Mouse (Mus musculus) erythroblast, embryonic 14.5 days (primary cell): Measurements from ENCODE around the gene Large1. TPM values are rescaled to one million over a fixed set of nuclear protein-coding genes. Genes with fewer than 3 reads are reported as not detected.

ENCODE experiments used
- H3K27me3 ChIP-seq: 2 replicates; pipeline ENCODE4 v1.6.1; 2012; ENCODE audit warnings: inconsistent platforms; ENCODE audit not compliant: control insufficient read depth
- H3K36me3 ChIP-seq: 2 replicates; pipeline ENCODE4 v1.6.1; 2012; ENCODE audit warnings: mild to moderate bottlenecking, inconsistent platforms; ENCODE audit not compliant: control insufficient read depth
- H3K4me1 ChIP-seq: 2 replicates; pipeline ENCODE4 v1.6.1; 2012; ENCODE audit warnings: inconsistent platforms; ENCODE audit not compliant: control insufficient read depth
- H3K4me3 ChIP-seq: replicated peaks from 2 replicates; pipeline ENCODE3; 2012; ENCODE audit warnings: moderate library complexity, mild to moderate bottlenecking, inconsistent platforms
- H3K9me3 ChIP-seq: 2 replicates; pipeline ENCODE4 v1.6.1; 2012; ENCODE audit warnings: low read length, inconsistent platforms, mixed read lengths; ENCODE audit not compliant: control insufficient read depth
- GATA1 ChIP-seq: IDR thresholded peaks from 2 replicates; pipeline ENCODE4 v1.6.1; 2012; ENCODE audit warnings: low read length, inconsistent platforms, mixed read lengths
- TAL1 ChIP-seq: IDR thresholded peaks from 3 replicates; pipeline ENCODE4 v1.6.1; 2012; ENCODE audit warnings: low read length, inconsistent platforms, mixed read lengths
- polyA plus RNA-seq: library from polyadenylated mRNA; stranded (reverse); fragments of >175 nt; gene quantifications from 2 replicates; pipeline ENCODE4 v1.2.3, GENCODE M21; 2012

The Large1 gene
- polyA plus RNA-seq, 1 experiment, result not detected

DNA sequence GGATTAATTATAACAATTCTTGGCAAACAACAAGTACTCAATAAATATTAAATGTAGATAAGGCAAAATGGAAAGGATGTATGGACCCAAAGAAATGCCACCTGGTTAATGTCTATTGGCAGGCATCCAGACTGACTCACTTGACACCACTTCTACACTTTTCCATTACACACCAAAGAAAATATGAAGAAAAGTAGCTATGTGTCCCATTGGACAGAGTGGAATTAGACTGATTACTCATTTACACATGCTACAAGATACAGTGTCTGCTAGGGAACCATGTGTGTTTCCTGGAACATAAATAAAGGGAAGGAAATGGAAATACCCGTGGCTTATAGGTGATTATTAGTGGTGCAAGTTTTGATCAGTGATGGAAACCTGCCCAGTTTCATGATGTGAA, 521.0 kb downstream of the Large1 start:
- H3K36me3 ChIP-seq, result no peaks in the 10 kb centered on the region
- TF ChIP-seq GATA1, result no peak
- TF ChIP-seq TAL1, result no peak

DNA sequence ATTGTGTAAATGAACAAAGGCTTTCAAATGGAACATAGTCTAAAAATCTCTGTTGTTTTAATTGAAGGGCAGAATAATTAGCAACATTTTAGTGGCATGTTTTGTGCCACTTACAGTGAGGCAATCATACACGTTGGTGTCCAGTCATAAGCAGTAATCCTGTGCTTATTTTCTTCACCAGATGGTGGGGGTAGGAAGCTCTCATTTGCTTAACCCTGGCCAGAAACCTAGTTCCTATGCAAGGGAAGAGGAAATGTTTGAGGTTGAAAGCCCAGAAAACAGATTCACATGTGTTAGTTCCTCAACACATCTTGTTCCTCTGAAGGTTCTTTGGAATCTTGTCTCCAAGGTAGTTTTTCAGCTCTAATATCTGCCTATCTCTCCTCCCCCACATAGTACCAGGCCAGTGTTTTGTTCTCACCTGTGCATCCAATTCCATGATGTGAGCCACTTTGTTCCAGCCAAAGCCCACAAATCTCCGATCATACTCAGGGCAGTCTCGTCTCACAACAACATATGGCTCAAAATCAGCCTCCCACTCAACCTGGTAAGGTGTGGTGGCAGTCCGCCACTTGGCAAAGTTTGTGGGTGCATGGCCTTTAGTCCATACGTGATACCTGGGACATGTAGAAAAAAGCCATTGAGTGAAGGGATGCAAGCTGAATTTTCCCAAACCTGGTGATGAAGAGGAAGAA, 535.5 kb downstream of the Large1 start:
- H3K9me3 ChIP-seq, result no peaks in the 10 kb centered on the region
- no peak for TF ChIP-seq GATA1
- TF ChIP-seq TAL1, result no peak
- H3K27me3 ChIP-seq, result no peaks in the 10 kb centered on the region

More for the DNA sequence above, 521.0 kb downstream of the Large1 start:
- H3K4me1 ChIP-seq, result no peaks in the 10 kb centered on the region
- H3K4me3 ChIP-seq, result no peak overlapping the region
- no peaks in the 10 kb centered on the region for H3K27me3 ChIP-seq
- H3K9me3 ChIP-seq, result no peaks in the 10 kb centered on the region

DNA sequence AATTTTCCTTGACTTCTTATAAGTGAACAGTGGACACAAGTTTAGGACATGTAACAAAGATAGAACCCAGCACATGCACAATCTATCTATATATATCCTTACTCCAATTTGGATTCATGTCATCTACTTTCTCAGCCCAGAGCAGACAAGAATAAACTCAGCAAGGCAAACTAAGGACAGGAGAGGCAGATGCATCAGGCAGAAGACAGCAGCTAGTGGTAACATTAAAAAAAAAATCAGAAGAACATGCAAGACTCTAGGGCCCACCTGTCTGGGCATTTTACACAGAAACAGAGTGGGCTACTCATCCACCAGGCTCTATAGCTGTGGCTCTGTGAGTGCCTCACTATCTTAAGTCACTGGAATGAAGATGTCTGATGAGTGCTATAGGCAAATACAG, 536.7 kb downstream of the Large1 start:
- Histone ChIP-seq H3K36me3 (no peaks in the 10 kb centered on the region), H3K4me3 (no peak overlapping the region), H3K9me3 (no peaks in the 10 kb centered on the region), H3K27me3 (no peaks in the 10 kb centered on the region), H3K4me1 (no peaks in the 10 kb centered on the region)
- TF ChIP-seq GATA1 (no peak), TAL1 (no peak)

More for the DNA sequence above, 535.5 kb downstream of the Large1 start:
- no peaks in the 10 kb centered on the region for H3K4me1 ChIP-seq
- H3K36me3 ChIP-seq, result no peaks in the 10 kb centered on the region
- no peak overlapping the region for H3K4me3 ChIP-seq

DNA sequence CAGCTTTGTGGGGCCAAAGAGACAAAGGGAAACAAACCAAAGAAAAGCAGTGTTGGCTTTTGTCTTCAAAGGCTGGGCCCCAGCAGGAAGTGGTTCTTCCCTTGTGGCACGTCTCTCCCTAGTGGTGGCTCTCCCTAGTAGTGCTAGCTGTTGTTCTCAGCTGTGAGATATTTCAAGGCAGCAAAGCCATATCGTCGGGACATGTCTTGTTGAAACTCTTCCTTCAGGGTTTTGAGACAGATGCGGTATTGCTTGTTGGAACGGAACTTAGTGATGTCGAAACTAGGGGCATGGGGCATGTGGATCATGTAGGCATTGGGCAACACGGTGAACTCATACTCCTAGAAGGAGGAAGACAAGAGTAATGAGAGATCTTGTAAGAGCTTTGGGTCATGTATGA, 537.7 kb downstream of the Large1 start:
- Histone ChIP-seq H3K4me1 (no peaks in the 10 kb centered on the region), H3K36me3 (no peaks in the 10 kb centered on the region), H3K9me3 (no peaks in the 10 kb centered on the region), H3K27me3 (no peaks in the 10 kb centered on the region), H3K4me3 (no peak overlapping the region)
- TF ChIP-seq GATA1 (no peak), TAL1 (no peak)

DNA sequence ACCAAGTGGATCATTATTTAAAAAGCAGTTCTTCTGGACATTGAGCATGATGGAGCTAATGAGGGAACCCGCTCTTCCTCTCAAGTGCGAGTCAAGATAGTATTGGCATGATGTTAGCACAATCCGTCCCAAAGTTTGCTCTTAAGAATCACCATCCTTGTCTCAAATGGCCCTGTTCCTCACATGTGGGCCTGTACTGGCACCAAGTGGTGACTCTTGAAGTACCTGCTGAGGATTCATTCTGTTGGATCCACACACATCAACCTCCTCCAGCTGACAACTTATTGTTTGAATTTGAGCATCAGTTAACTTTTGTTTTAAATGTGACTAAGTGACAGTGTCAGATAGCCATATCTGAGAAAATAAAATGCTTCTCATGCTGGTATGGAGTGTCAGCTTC, 540.6 kb downstream of the Large1 start:
- Histone ChIP-seq H3K36me3 (no peaks in the 10 kb centered on the region), H3K4me3 (no peak overlapping the region), H3K4me1 (no peaks in the 10 kb centered on the region), H3K27me3 (no peaks in the 10 kb centered on the region), H3K9me3 (no peaks in the 10 kb centered on the region)
- TF ChIP-seq GATA1 (no peak), TAL1 (no peak)

DNA sequence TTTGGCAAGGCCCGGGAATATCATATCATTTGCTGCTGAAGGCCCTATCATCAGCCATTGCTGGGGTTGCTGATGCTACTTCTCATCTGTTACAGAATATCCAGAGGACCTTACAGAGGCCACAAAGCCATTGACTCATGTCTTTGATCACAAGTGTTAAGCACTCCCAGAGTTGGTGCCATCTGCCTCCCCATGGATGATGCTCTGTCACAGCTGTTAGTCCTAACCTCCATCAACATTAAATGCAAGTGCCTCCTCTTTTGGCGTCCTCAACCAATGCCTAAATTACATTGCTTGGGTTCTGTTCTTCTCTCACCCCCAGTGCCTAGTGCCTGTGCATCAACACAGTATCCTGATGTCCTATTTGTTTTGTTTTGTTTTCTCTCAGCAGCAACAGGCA, 551.8 kb downstream of the Large1 start:
- no peaks in the 10 kb centered on the region for H3K27me3 ChIP-seq
- H3K4me3 ChIP-seq, result no peak overlapping the region
- H3K36me3 ChIP-seq, result no peaks in the 10 kb centered on the region
- no peaks in the 10 kb centered on the region for H3K4me1 ChIP-seq
- H3K9me3 ChIP-seq, result peaks cover 3% of the 10 kb centered on the region; the same call in 1 of the 2 replicates
- TF ChIP-seq GATA1 (no peak), TAL1 (no peak)

DNA sequence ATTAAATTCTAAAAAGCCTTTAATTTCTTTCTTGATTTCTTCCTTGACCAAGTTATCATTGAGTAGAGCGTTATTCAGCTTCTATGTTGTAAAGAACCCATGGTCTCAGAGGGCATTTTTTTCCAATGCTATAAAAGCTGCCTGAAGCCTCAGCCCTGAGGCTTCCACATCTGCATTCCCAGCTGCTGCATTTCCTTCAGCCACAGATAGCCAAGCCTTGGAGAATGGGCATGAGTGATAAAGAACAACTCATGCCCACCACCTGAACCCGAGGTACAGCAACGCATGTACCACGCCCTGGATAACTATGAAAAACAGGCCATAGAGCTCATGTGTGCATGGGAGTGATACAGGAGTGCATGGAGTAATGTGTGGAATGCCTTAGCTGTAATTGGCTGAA, 572.7 kb downstream of the Large1 start:
- H3K4me3 ChIP-seq, result no peak overlapping the region
- TF ChIP-seq TAL1 (no peak), GATA1 (no peak)

DNA sequence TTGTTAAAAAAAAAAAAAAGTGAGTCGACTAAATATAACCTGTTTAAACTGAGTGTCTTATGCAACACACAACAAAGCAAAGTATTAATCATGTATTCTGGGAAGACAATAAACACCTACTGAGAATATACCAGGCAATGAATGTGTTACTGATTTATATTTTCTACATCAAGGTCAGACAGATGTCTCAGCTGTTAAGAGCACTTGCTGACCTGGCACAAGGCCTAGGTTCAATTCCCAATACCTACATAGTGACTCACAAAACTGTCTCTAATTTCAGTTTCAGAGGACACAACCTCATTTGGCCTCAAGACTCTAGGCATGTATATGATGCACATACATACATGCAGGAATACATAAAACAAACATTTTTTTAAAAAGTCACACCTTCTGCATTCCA, 575.5 kb downstream of the Large1 start:
- H3K27me3 ChIP-seq, result no peaks in the 10 kb centered on the region
- no peak for TF ChIP-seq GATA1
- TF ChIP-seq TAL1, result no peak
- no peak overlapping the region for H3K4me3 ChIP-seq
- no peaks in the 10 kb centered on the region; the same call in 1 of the 2 replicates for H3K9me3 ChIP-seq
- H3K36me3 ChIP-seq, result no peaks in the 10 kb centered on the region
- H3K4me1 ChIP-seq, result no peaks in the 10 kb centered on the region

More for the DNA sequence above, 572.7 kb downstream of the Large1 start:
- Histone ChIP-seq H3K9me3 (no peaks in the 10 kb centered on the region; the same call in 1 of the 2 replicates), H3K4me1 (no peaks in the 10 kb centered on the region), H3K27me3 (no peaks in the 10 kb centered on the region), H3K36me3 (no peaks in the 10 kb centered on the region)

DNA sequence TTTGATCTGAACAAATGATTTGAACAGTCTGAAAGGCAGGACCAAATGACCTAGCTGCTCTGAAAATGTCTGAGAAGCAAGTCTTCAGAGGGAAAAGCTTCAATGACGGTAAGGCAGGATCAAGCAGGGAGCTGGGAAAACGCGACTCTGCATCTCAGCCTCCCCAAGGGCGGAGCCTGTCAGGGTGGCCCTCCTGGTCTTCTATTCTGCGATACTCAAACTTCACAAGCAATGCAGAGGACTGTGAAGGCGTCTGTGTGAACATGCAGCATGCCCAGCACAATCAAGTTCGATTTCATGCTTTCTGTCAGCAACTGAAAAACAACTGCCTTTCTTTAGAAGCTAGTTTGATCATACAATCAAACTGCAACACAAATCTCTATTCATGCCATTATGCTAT, 586.6 kb downstream of the Large1 start:
- Histone ChIP-seq H3K4me1 (no peaks in the 10 kb centered on the region), H3K9me3 (no peaks in the 10 kb centered on the region), H3K27me3 (no peaks in the 10 kb centered on the region), H3K36me3 (no peaks in the 10 kb centered on the region), H3K4me3 (no peak overlapping the region)
- TF ChIP-seq TAL1 (no peak), GATA1 (no peak)

DNA sequence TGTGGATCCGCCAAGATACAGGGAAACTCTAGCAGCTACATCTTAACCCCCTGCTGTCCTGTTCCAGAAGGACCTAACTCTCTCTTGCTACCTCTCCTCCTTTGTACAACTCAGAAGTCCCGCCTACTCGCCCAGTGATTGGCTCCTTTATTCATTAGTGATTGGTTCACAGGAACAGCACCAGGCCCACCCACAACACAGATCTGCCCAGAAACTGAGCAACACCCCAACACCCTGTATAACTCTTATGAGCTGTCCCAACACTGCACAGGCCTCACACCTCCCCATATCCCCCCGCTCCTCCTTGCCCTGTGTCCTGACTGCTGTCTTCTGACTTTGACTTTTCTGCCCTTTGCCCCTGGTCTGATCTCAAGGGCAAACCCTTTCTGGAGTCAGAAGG, 587.6 kb downstream of the Large1 start:
- Histone ChIP-seq H3K9me3 (no peaks in the 10 kb centered on the region), H3K4me3 (no peak overlapping the region), H3K36me3 (no peaks in the 10 kb centered on the region), H3K4me1 (no peaks in the 10 kb centered on the region), H3K27me3 (no peaks in the 10 kb centered on the region)
- TF ChIP-seq GATA1, result no peak
- TF ChIP-seq TAL1, result no peak
